In the genomic region with DNA sequence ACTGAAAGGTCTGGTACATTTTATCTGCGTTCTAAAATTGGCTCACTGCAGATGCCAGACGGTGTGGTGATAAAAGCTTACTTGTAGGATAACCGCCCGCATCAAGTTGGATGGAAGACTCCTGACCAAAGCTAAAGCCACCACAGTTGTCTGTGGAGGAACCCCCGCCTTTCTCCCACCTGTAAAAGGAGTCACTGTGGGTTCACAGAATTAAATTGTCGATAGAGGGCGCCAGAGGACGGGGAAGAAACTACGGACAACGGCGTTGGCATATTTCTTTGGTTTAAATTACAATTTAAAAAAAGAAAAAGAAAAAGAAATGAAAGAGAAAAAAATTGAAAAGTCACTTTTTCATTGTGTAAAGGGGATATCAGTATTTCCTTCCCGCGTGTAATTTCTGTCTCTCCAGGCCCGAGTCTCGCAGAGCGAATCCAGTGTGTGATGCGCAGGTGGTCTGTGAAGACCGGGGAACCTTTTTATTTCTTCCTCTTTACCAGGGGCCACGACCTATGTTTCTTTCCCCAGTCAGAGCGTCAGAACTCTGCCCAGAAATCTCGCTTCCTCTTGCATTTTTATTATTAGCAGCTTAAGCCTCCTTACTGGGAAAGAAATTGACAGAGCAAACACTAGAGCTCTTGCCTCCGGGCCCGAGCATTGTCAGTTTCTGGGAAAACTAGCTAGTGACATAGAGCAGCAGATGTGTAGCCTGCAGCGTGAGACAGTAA, we compare ENCODE assay signal across 9 mouse cellular contexts. TPM values are rescaled to one million over a fixed set of nuclear protein-coding genes. Genes with fewer than 3 reads are reported as not detected.
A peak's percentile ranks its signal among the peaks of the same experiment; 100 is the strongest.
DNase-seq lines count a peak whose midpoint lies in the region; ATAC-seq lines count a peak whose summit lies in the region.
"Had no signal": no experiment of that assay in that cellular context is flagged by ENCODE, and none has a peak within 500 bp of the region (broad histone marks: within the 10 kb centered on the region; RNA-seq: fewer than 3 reads in every experiment).

No protein-coding gene starts in this region.

- no peak overlapping the region for H3K4me2 ChIP-seq in hindbrain, embryonic 12.5 days (replicated peaks)
- H3K4me2 ChIP-seq: neural tube, embryonic 13.5 days had no signal

- no peaks in the 10 kb centered on the region for H3K27me3 ChIP-seq in hindbrain, embryonic 10.5 days (ENCODE audit: insufficient read depth, poor library complexity, severe bottlenecking)
- no peaks in the 10 kb centered on the region for H3K27me3 ChIP-seq in hindbrain, embryonic 12.5 days
- 0 out of 2 replicates have a peak, but pooled peaks cover 4% of the 10 kb centered on the region for H3K27me3 ChIP-seq in limb, embryonic 10.5 days (ENCODE audit: low read depth, poor library complexity, severe bottlenecking)
- H3K27me3 ChIP-seq: neural tube, embryonic 13.5 days had no signal

- no peak overlapping the region for H3K4me3 ChIP-seq in hindbrain, embryonic 10.5 days
- no peak overlapping the region for H3K4me3 ChIP-seq in hindbrain, embryonic 12.5 days
- no peak overlapping the region for H3K4me3 ChIP-seq in limb, embryonic 10.5 days
- H3K4me3 ChIP-seq: neural tube, embryonic 13.5 days had no signal

- DNase-seq in hindbrain, embryonic 10.5 days (ENCODE audit: low spot score), result peak; percentile 49
- peak; percentile 71 for DNase-seq in T-cell, adult 2 months (ENCODE audit: low spot score)
- DNase-seq in limb, embryonic 10.5 days (ENCODE audit: low spot score), result peak; percentile 65
- DNase-seq in natural killer cell, adult 2 months (ENCODE audit: low spot score in 2 of 2), result peak; percentile 27 to 71
- DNase-seq in thymus, adult 18-20 months, result peak; percentile 26 to 48

- ATAC-seq in hindbrain, embryonic 12.5 days (ENCODE audit: low FRiP score), result no peak
- peak; percentile 82 for ATAC-seq in common myeloid progenitor, adult 5-6 weeks (replicated peaks; ENCODE audit: low read depth, poor library complexity, severe bottlenecking)
- ATAC-seq in hematopoietic stem cell, adult 5-6 weeks (replicated peaks in 1 of 2; ENCODE audit: insufficient read depth in 1 of 2, low FRiP score in 2 of 2, low TSS enrichment in 1 of 2, low read depth in 1 of 2, poor library complexity in 2 of 2, severe bottlenecking in 2 of 2), result peak; percentile 68 to 71; a peak in 2 of 4 replicates

- no peaks in the 10 kb centered on the region for H3K9me3 ChIP-seq in hindbrain, embryonic 10.5 days
- no peaks in the 10 kb centered on the region for H3K9me3 ChIP-seq in hindbrain, embryonic 12.5 days (replicated peaks)
- H3K9me3 ChIP-seq in limb, embryonic 10.5 days (replicated peaks), result no peaks in the 10 kb centered on the region
- H3K9me3 ChIP-seq: neural tube, embryonic 13.5 days had no signal

- H3K9ac ChIP-seq in hindbrain, embryonic 12.5 days, result no peak overlapping the region
- H3K9ac ChIP-seq: neural tube, embryonic 13.5 days had no signal

- WGBS in hindbrain, embryonic 10.5 days, result 66% methylated on average over 24 of the region's 24 CpGs
- whole genome bisulfite sequencing in hindbrain, embryonic 12.5 days, result 62% methylated on average over 24 of the region's 24 CpGs
- 58% methylated on average over 24 of the region's 24 CpGs for WGBS in limb, embryonic 10.5 days

- H3K27ac ChIP-seq in hindbrain, embryonic 10.5 days, result no peak overlapping the region
- H3K27ac ChIP-seq in hindbrain, embryonic 12.5 days, result no peak overlapping the region
- H3K27ac ChIP-seq in limb, embryonic 10.5 days, result peak overlapping the region; percentile 50; the same call in 1 of the 2 replicates
- H3K27ac ChIP-seq: neural tube, embryonic 13.5 days had no signal

- H3K4me1 ChIP-seq in hindbrain, embryonic 10.5 days (replicated peaks), result peaks cover 17% of the 10 kb centered on the region; the same call in 1 of the 2 replicates
- H3K4me1 ChIP-seq in hindbrain, embryonic 12.5 days, result peaks cover 18% of the 10 kb centered on the region
- peaks cover 22% of the 10 kb centered on the region for H3K4me1 ChIP-seq in limb, embryonic 10.5 days

- H3K36me3 ChIP-seq in hindbrain, embryonic 10.5 days, result no peaks in the 10 kb centered on the region
- H3K36me3 ChIP-seq in hindbrain, embryonic 12.5 days, result no peaks in the 10 kb centered on the region
- no peaks in the 10 kb centered on the region for H3K36me3 ChIP-seq in limb, embryonic 10.5 days
- H3K36me3 ChIP-seq: neural tube, embryonic 13.5 days had no signal

RNA-seq across cellular contexts. Expression of a gene that starts 30.7 kb away (rescaled TPM):
- 772 and 890 TPM in 2 replicates for polyA plus RNA-seq in hindbrain, embryonic 10.5 days (2016; fragmentation: Nextera tagmentation; extraction: Ambion mirVana)
- 479 and 601 TPM in 2 replicates for polyA plus RNA-seq in hindbrain, embryonic 12.5 days (2016; fragmentation: Nextera tagmentation; extraction: Ambion mirVana)
- total RNA-seq in common myeloid progenitor, adult 5-6 weeks (2017), result 2,934 and 3,618 TPM in 2 replicates
- 3,144 and 3,276 TPM in 2 replicates for total RNA-seq in hematopoietic stem cell, adult 5-6 weeks (2017)
- polyA plus RNA-seq in limb, embryonic 10.5 days (2016; fragmentation: Nextera tagmentation; extraction: Ambion mirVana), result 949 and 1,083 TPM in 2 replicates

RNA-seq across cellular contexts. Expression of a gene that starts 51.6 kb away (rescaled TPM):
- polyA plus RNA-seq in hindbrain, embryonic 10.5 days (2016; fragmentation: Nextera tagmentation; extraction: Ambion mirVana), result 311 and 318 TPM in 2 replicates
- 271 and 273 TPM in 2 replicates for polyA plus RNA-seq in hindbrain, embryonic 12.5 days (2016; fragmentation: Nextera tagmentation; extraction: Ambion mirVana)
- total RNA-seq in common myeloid progenitor, adult 5-6 weeks (2017), result 140 and 175 TPM in 2 replicates
- 127 and 143 TPM in 2 replicates for total RNA-seq in hematopoietic stem cell, adult 5-6 weeks (2017)
- polyA plus RNA-seq in limb, embryonic 10.5 days (2016; fragmentation: Nextera tagmentation; extraction: Ambion mirVana), result 358 and 371 TPM in 2 replicates
